Mouse (Mus musculus) limb, embryonic 10.5 days (tissue): Measurements from ENCODE around the gene Vmn2r37. TPM values are rescaled to one million over a fixed set of nuclear protein-coding genes. Genes with fewer than 3 reads are reported as not detected.
"Not testable (repeated sequence)": the region's sequence is repeated elsewhere in the genome, so short reads cannot be mapped to it uniquely, and the experiment has no call there.

Experiments
- DNase-seq: peaks from one replicate; pipeline ENCODE4 v3.0.0-alpha.2; 2017; ENCODE audit warnings: low spot score
- H3K27ac ChIP-seq: fragments of 300-500 bp; sonication (generic); 2 replicates; pipeline ENCODE4 v1.5.1; 2016; ENCODE audit warnings: mild to moderate bottlenecking
- H3K27me3 ChIP-seq: fragments of 300-500 bp; sonication (generic); 2 replicates; pipeline ENCODE4 v1.6.1; 2016; ENCODE audit warnings: low read depth, mild to moderate bottlenecking; ENCODE audit not compliant: poor library complexity, severe bottlenecking
- H3K36me3 ChIP-seq: fragments of 300-500 bp; sonication (generic); 2 replicates; pipeline ENCODE4 v1.6.1; 2016; ENCODE audit warnings: mild to moderate bottlenecking, moderate library complexity
- H3K4me1 ChIP-seq: fragments of 300-500 bp; sonication (generic); 2 replicates; pipeline ENCODE4 v1.6.1; 2016
- H3K4me3 ChIP-seq: fragments of 300-500 bp; sonication (generic); 2 replicates; pipeline ENCODE4 v1.5.1; 2016; ENCODE audit warnings: mild to moderate bottlenecking, moderate library complexity
- H3K9me3 ChIP-seq: fragments of 300-500 bp; sonication (generic); replicated peaks from 2 replicates; pipeline ENCODE4 v1.6.1; 2016; ENCODE audit warnings: mild to moderate bottlenecking
- WGBS: fragments of 180-500 bp; shearing (Covaris S2); methylation state at CpG from one replicate; pipeline ENCODE4 v1.1.7; 2016; 5-methylcytosine and 5-hydroxymethylcytosine counted together
- polyA plus RNA-seq: library from polyadenylated mRNA; unstranded; fragments of >200 nt; fragmentation: Nextera tagmentation; extraction: Ambion mirVana; gene quantifications from 2 replicates; pipeline ENCODE4 v1.2.1, GENCODE M21; 2016

Vmn2r37 gene
- polyA plus RNA-seq: not detected in 2 replicates

- not testable (repeated sequence) for H3K4me3 ChIP-seq, DNase-seq, H3K27me3 ChIP-seq, H3K27ac ChIP-seq, H3K4me1 ChIP-seq, H3K9me3 ChIP-seq, H3K36me3 ChIP-seq
- WGBS: 49% methylated on average over 2 of the region's 2 CpGs
These were observed at the start of gene Vmn2r37 for GRCm38 (mm10) chr7:9223553-9223952. TSS of gene Vmn2r37 (minus strand) at chr7:9223653.

Other genes starting within 250 kb of the Vmn2r37 start
- gene Vmn2r39, start 192.9 kb downstream of the Vmn2r37 start, polyA plus RNA-seq: not detected in 2 replicates
- not detected in 2 replicates for gene Vmn2r38, start 125.8 kb downstream of the Vmn2r37 start, polyA plus RNA-seq